18 mouse cellular contexts compared by ENCODE assay signal in genomic region chr13:42328576-42328975, GRCm38 (mm10). TPM values are rescaled to one million over a fixed set of nuclear protein-coding genes. Genes with fewer than 3 reads are reported as not detected.
DNase-seq lines count a peak whose midpoint lies in the region; ATAC-seq and TF ChIP-seq lines count a peak whose summit lies in the region.
"Had no signal": no experiment of that assay in that cellular context is flagged by ENCODE, and none has a peak within 500 bp of the region (broad histone marks: within the 10 kb centered on the region; RNA-seq: fewer than 3 reads in every experiment).

No protein-coding gene starts in this region.

- H3K27ac ChIP-seq in lung, postnatal 0 days (ENCODE audit: low read length), result no peak overlapping the region
- H3K27ac ChIP-seq in embryonic fibroblast, embryonic 13.5 days (ENCODE audit: insufficient read depth, low read length), result peak overlapping the region; percentile 63; the same call in 1 of the 2 replicates
- H3K27ac ChIP-seq in intestine, embryonic 15.5 days, result no peak overlapping the region
- H3K27ac ChIP-seq in hindbrain, embryonic 10.5 days, result no peak overlapping the region
- H3K27ac ChIP-seq: embryonic facial prominence, embryonic 12.5 days; limb, embryonic 12.5 days; midbrain, embryonic 10.5 days; neural tube, embryonic 12.5 days had no signal

- no peak overlapping the region for H3K4me2 ChIP-seq in lung, postnatal 0 days (replicated peaks; ENCODE audit: low read depth, low read length)
- H3K4me2 ChIP-seq in intestine, embryonic 15.5 days (replicated peaks), result no peak overlapping the region
- H3K4me2 ChIP-seq: embryonic facial prominence, embryonic 12.5 days; limb, embryonic 12.5 days; neural tube, embryonic 12.5 days had no signal

- no peak for TF ChIP-seq CTCF in lung, postnatal 0 days (IDR thresholded peaks at IDR 0.05)
- no peak for TF ChIP-seq CTCF in Patski (IDR thresholded peaks at IDR 0.05)
- TF ChIP-seq CTCF in embryonic fibroblast, embryonic 13.5 days (IDR thresholded peaks at IDR 0.05; ENCODE audit: borderline replicate concordance, insufficient read depth, low read length), result no peak

- in situ Hi-C loops in Patski (cut with MboI; ENCODE audit: low pct_unique_long_range_greater_than_20kb), result no loop called here

- no peaks in the 10 kb centered on the region for H3K27me3 ChIP-seq in lung, postnatal 0 days (replicated peaks; ENCODE audit: insufficient read depth, low read length)
- H3K27me3 ChIP-seq in Patski, result no peaks in the 10 kb centered on the region
- H3K27me3 ChIP-seq in splenic B cell, adult 2 months (ENCODE audit: control insufficient read depth, insufficient read depth, low read length, poor library complexity, severe bottlenecking), result no peaks in the 10 kb centered on the region
- no peaks in the 10 kb centered on the region for H3K27me3 ChIP-seq in intestine, embryonic 15.5 days (replicated peaks)
- no peaks in the 10 kb centered on the region for H3K27me3 ChIP-seq in hindbrain, embryonic 10.5 days (ENCODE audit: insufficient read depth, poor library complexity, severe bottlenecking)
- H3K27me3 ChIP-seq: embryonic facial prominence, embryonic 12.5 days; limb, embryonic 12.5 days; neural tube, embryonic 12.5 days had no signal

- H3K4me1 ChIP-seq in lung, postnatal 0 days (ENCODE audit: insufficient read depth, low read depth, low read length), result no peaks in the 10 kb centered on the region
- peaks cover 8% of the 10 kb centered on the region; the same call in 1 of the 2 replicates for H3K4me1 ChIP-seq in embryonic fibroblast, embryonic 13.5 days (ENCODE audit: control insufficient read depth, insufficient read depth, low read length)
- no peaks in the 10 kb centered on the region for H3K4me1 ChIP-seq in intestine, embryonic 15.5 days (replicated peaks)
- no peaks in the 10 kb centered on the region for H3K4me1 ChIP-seq in hindbrain, embryonic 10.5 days (replicated peaks)
- H3K4me1 ChIP-seq: embryonic facial prominence, embryonic 12.5 days; limb, embryonic 12.5 days; midbrain, embryonic 10.5 days; neural tube, embryonic 12.5 days had no signal

- CTCF ChIA-PET in Patski (lab: Charles Lee), result interaction anchor here (0.7 to 1.3 kb wide), 4 partner anchors 11 to 257 kb away, joined by 3 to 4 read pairs (median 3); no protein-coding TSS in a partner anchor

- POLR2A ChIA-PET in Patski (lab: Charles Lee), result interaction anchor here (0.6 to 1.4 kb wide), 6 partner anchors 13 to 253 kb away, joined by 3 to 6 read pairs (median 3); no protein-coding TSS in a partner anchor

- 47% methylated on average over 2 of the region's 2 CpGs for WGBS in lung, postnatal 0 days
- WGBS in intestine, embryonic 15.5 days, result 72% methylated on average over 2 of the region's 2 CpGs
- 81% methylated on average over 2 of the region's 2 CpGs for WGBS in hindbrain, embryonic 10.5 days

- TF ChIP-seq POLR2A in embryonic fibroblast, embryonic 13.5 days (IDR thresholded peaks at IDR 0.05; ENCODE audit: low read depth, low read length), result no peak

- no peaks in the 10 kb centered on the region for H3K36me3 ChIP-seq in lung, postnatal 0 days (ENCODE audit: insufficient read depth, low read length)
- H3K36me3 ChIP-seq in splenic B cell, adult 2 months (ENCODE audit: control insufficient read depth, insufficient read depth, low read length, poor library complexity, severe bottlenecking), result no peaks in the 10 kb centered on the region
- H3K36me3 ChIP-seq in intestine, embryonic 15.5 days, result no peaks in the 10 kb centered on the region
- H3K36me3 ChIP-seq in hindbrain, embryonic 10.5 days, result no peaks in the 10 kb centered on the region
- H3K36me3 ChIP-seq: embryonic facial prominence, embryonic 12.5 days; limb, embryonic 12.5 days; midbrain, embryonic 10.5 days; neural tube, embryonic 12.5 days had no signal

- H3K9ac ChIP-seq in lung, postnatal 0 days (replicated peaks; ENCODE audit: low read depth), result no peak overlapping the region
- no peak overlapping the region for H3K9ac ChIP-seq in intestine, embryonic 15.5 days
- H3K9ac ChIP-seq: embryonic facial prominence, embryonic 12.5 days; forebrain, postnatal 0 days; limb, embryonic 12.5 days; neural tube, embryonic 12.5 days had no signal

- no peak overlapping the region for H3K4me3 ChIP-seq in lung, postnatal 0 days (ENCODE audit: low read depth, low read length)
- no peak overlapping the region for H3K4me3 ChIP-seq in embryonic fibroblast, embryonic 13.5 days (ENCODE audit: insufficient read depth, low read length)
- H3K4me3 ChIP-seq in intestine, embryonic 15.5 days (replicated peaks), result no peak overlapping the region
- H3K4me3 ChIP-seq in hindbrain, embryonic 10.5 days, result no peak overlapping the region
- H3K4me3 ChIP-seq: embryonic facial prominence, embryonic 12.5 days; limb, embryonic 12.5 days; midbrain, embryonic 10.5 days; neural tube, embryonic 12.5 days had no signal

- no peak for TF ChIP-seq EP300 in lung, postnatal 0 days (IDR thresholded peaks at IDR 0.05)

- peak; percentile 59 for ATAC-seq in lung, postnatal 0 days
- peak; percentile 92 for ATAC-seq in Patski
- ATAC-seq in intestine, embryonic 15.5 days, result no peak
- ATAC-seq in erythroblast, adult 5-6 weeks (replicated peaks; ENCODE audit: low FRiP score, poor library complexity, severe bottlenecking), result no peak
- ATAC-seq: forebrain, postnatal 0 days had no signal

- H3K9me3 ChIP-seq in lung, postnatal 0 days (ENCODE audit: low read length), result no peaks in the 10 kb centered on the region
- no peaks in the 10 kb centered on the region for H3K9me3 ChIP-seq in intestine, embryonic 15.5 days
- H3K9me3 ChIP-seq in hindbrain, embryonic 10.5 days, result peaks cover 8% of the 10 kb centered on the region; the same call in 1 of the 2 replicates

- peak; percentile 45 for DNase-seq in lung, postnatal 0 days (ENCODE audit: low spot score)
- DNase-seq in lung, postnatal 25 days (ENCODE audit: low spot score), result no peak
- DNase-seq in Patski (ENCODE audit: low read depth, low spot score), result no peak
- DNase-seq in splenic B cell, adult 2 months (ENCODE audit: low read depth, low spot score), result peak; percentile 28
- DNase-seq in hindbrain, embryonic 10.5 days (ENCODE audit: low spot score), result no peak
- DNase-seq: cerebellum, postnatal 14 days; forebrain, postnatal 0 days; heart, adult 11 months; lung, adult 18-20 months; right cerebral cortex, adult 18-20 months; thymus, adult 18-20 months had no signal

RNA-seq across cellular contexts. Expression of gene Edn1, which starts 27.3 kb away (rescaled TPM):
- 6.1 and 10.6 TPM in 2 replicates for polyA plus RNA-seq in lung, postnatal 0 days (2015; fragmentation: Nextera tagmentation; extraction: Ambion mirVana)
- polyA plus RNA-seq in Patski (2021), result 152 TPM
- polyA plus RNA-seq in embryonic fibroblast, embryonic 13.5 days (2011; ENCODE audit: insufficient read length, low read depth, missing spikeins), result 3.3 and 4.4 TPM in 2 replicates
- polyA plus RNA-seq in intestine, embryonic 15.5 days (2015; fragmentation: Nextera tagmentation; extraction: Ambion mirVana), result 5.4 and 6.9 TPM in 2 replicates
- not detected in 2 replicates for total RNA-seq in erythroblast, adult 5-6 weeks (2015; ENCODE audit: low replicate concordance)
- total RNA-seq in erythroblast, adult 5-6 weeks (2017; ENCODE audit: low replicate concordance), result not detected in 2 replicates
- 0.99 and 1.2 TPM in 2 replicates for polyA plus RNA-seq in hindbrain, embryonic 10.5 days (2016; fragmentation: Nextera tagmentation; extraction: Ambion mirVana)

Comparison
In these comparisons a context has a peak if more than half of its experiments do, and no peak if none do; other contexts are left out.
1. DNase-seq: peak in lung, postnatal 0 days (single experiment) and splenic B cell, adult 2 months (single experiment); none in lung, postnatal 25 days (single experiment), Patski (single experiment) and hindbrain, embryonic 10.5 days (single experiment).
2. ATAC-seq: peak in lung, postnatal 0 days (single experiment) and Patski (single experiment); none in intestine, embryonic 15.5 days (single experiment) and erythroblast, adult 5-6 weeks (single experiment).
3. RNA of gene Edn1, which starts 27.3 kb away (polyA plus RNA-seq): 152 TPM in Patski (single experiment); 6.1 to 10.6 TPM in lung, postnatal 0 days, 5.4 to 6.9 TPM in intestine, embryonic 15.5 days, 3.3 to 4.4 TPM in embryonic fibroblast, embryonic 13.5 days and 0.99 to 1.2 TPM in hindbrain, embryonic 10.5 days; every median in the first group is over 10 times any median in the second.